15 mouse cellular contexts compared by ENCODE assay signal in the genomic region with DNA sequence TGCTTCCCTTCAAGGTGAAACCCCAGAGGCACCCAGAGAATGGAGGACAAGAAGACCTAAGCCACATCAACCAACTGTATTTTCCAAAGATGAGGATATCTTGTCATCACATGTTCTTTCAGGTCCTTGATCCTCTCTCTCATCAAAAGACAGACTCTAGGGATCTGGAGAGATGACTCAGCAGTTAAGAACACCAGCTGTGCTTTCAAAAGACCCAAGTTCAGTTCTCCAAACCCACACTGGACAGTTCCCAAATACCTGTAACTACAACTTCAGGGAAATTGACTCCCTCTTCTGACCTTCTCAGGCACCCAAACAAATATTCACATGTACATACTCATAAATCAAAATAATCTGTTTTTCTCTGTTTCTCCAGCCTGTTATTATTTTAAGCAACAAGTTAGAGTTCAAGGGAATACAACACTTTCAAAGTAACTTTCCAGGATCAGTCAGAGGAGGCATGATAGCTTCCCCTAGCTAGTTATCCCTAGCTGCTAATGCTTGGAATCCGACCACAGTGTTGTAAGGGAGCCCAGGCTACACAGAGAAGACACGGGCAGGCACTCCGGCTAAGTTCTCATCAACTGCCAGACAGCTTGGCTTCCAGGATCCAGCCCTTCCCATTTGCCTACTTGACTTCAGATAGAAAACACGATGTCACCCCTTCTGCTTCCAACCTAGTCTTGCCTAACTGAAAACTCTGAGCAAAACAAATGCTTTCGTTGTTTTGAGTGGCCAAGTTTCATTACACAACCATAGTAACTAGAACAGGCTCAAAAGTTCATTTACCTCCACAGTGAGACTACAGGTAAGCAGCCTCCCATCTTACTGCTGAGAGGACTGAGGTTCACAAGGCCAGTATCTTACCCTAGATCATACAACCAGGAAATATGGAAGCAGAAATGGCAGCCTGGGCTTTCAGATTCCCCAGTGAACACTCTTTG. TPM values are rescaled to one million over a fixed set of nuclear protein-coding genes. Genes with fewer than 3 reads are reported as not detected.
DNase-seq lines count a peak whose midpoint lies in the region; TF ChIP-seq lines count a peak whose summit lies in the region.
"Had no signal": no experiment of that assay in that cellular context is flagged by ENCODE, and none has a peak within 500 bp of the region (broad histone marks: within the 10 kb centered on the region; RNA-seq: fewer than 3 reads in every experiment).

No protein-coding gene starts in this region.

- H3K4me1 ChIP-seq in kidney, adult 2 months (ENCODE audit: control insufficient read depth, insufficient read depth, low read length), result peaks cover 9% of the 10 kb centered on the region
- H3K4me1 ChIP-seq: embryonic facial prominence, embryonic 10.5 days; neural tube, embryonic 12.5 days had no signal

- H3K4me3 ChIP-seq in kidney, adult 2 months (ENCODE audit: insufficient read depth, low read depth, low read length), result no peak overlapping the region
- H3K4me3 ChIP-seq: embryonic facial prominence, embryonic 10.5 days; erythroblast, embryonic 14.5 days; heart, embryonic 15.5 days; megakaryocyte, embryonic 14.5 days; neural tube, embryonic 12.5 days had no signal

- no peak overlapping the region for H3K27ac ChIP-seq in kidney, adult 2 months (ENCODE audit: insufficient read depth, low read depth, low read length)
- H3K27ac ChIP-seq: embryonic facial prominence, embryonic 10.5 days; heart, embryonic 15.5 days; hindbrain, embryonic 14.5 days; liver, embryonic 14.5 days; neural tube, embryonic 12.5 days had no signal

- no peak for TF ChIP-seq CTCF in kidney, adult 2 months (conservative IDR thresholded peaks at IDR 0.05; ENCODE audit: insufficient read depth, insufficient read length, low read depth, low read length)

- WGBS in kidney, adult 2 months, result 73% methylated on average over 5 of the region's 5 CpGs

- H3K27me3 ChIP-seq in kidney, adult 2 months (replicated peaks; ENCODE audit: control insufficient read depth, insufficient read depth, low read length), result no peaks in the 10 kb centered on the region
- H3K27me3 ChIP-seq: heart, embryonic 15.5 days; megakaryocyte, embryonic 14.5 days; neural tube, embryonic 12.5 days had no signal

- no peak for TF ChIP-seq POLR2A in kidney, adult 2 months (IDR thresholded peaks at IDR 0.05; ENCODE audit: low read depth, low read length)

- H3K36me3 ChIP-seq in kidney, adult 2 months (ENCODE audit: control insufficient read depth, insufficient read depth, low read length), result no peaks in the 10 kb centered on the region
- H3K36me3 ChIP-seq: embryonic facial prominence, embryonic 10.5 days; heart, embryonic 15.5 days; neural tube, embryonic 12.5 days had no signal

- DNase-seq in adrenal gland, adult 2 months, result peak; percentile 15
- no peak for DNase-seq in adrenal gland, adult 18-20 months (ENCODE audit: low spot score in 2 of 2)
- DNase-seq in kidney, adult 2 months, result peak; percentile 17
- no peak for DNase-seq in kidney, adult 18-20 months
- DNase-seq in 3T3-L1 (ENCODE audit: low read depth, low spot score), result peak; percentile 54
- DNase-seq in gastrocnemius, adult 8-10 months (ENCODE audit: low spot score in 2 of 2), result peak; percentile 48 to 72
- DNase-seq in thymus, postnatal 4 days, result no peak
- DNase-seq in ovary, postnatal 36 days (ENCODE audit: low spot score), result no peak

RNA-seq across cellular contexts. Expression of a gene that starts 28.4 kb away (rescaled TPM):
- under 1 TPM in 1 of 2 experiments, not detected in 1; 0.10 TPM for total RNA-seq in adrenal gland, adult 2 months (2021)
- polyA plus RNA-seq in adrenal gland, adult 2 months (2012; rRNA removed), result 0.17 and 0.39 TPM in 2 replicates
- total RNA-seq in adrenal gland, adult 18-20 months (2021), result under 1 TPM in 1 of 2 experiments, not detected in 1; 0.22 TPM
- polyA plus RNA-seq in kidney, adult 2 months (2012; rRNA removed), result 8.9 and 9.4 TPM in 2 replicates
- under 1 TPM in 3 of 4 experiments, not detected in 1; 0.29 to 0.38 (median 0.31) TPM for total RNA-seq in gastrocnemius, adult 8-10 months (2022)
- polyA plus RNA-seq: neural tube, embryonic 12.5 days had no signal

RNA-seq across cellular contexts. Expression of a gene that starts 32.2 kb away (rescaled TPM):
- 1 to 10 TPM; 2.0 to 4.2 TPM for total RNA-seq in adrenal gland, adult 2 months (2021)
- 5.2 and 7.6 TPM in 2 replicates for polyA plus RNA-seq in adrenal gland, adult 2 months (2012; rRNA removed)
- 1 to 10 TPM; 2.7 to 3.7 TPM for total RNA-seq in adrenal gland, adult 18-20 months (2021)
- polyA plus RNA-seq in kidney, adult 2 months (2012; rRNA removed), result 102 TPM in 2 replicates
- total RNA-seq in gastrocnemius, adult 8-10 months (2022), result 10 to 100 TPM; 32.1 to 69.6 (median 54.1) TPM

Comparison
In these comparisons a context has a peak if more than half of its experiments do, and no peak if none do; other contexts are left out.
1. DNase-seq: peak in adrenal gland, adult 2 months (single experiment), kidney, adult 2 months (single experiment), 3T3-L1 (single experiment) and gastrocnemius, adult 8-10 months (2 of 2); none in adrenal gland, adult 18-20 months (0 of 2), kidney, adult 18-20 months (single experiment), thymus, postnatal 4 days (single experiment) and ovary, postnatal 36 days (single experiment).
2. RNA of a gene that starts 32.2 kb away (total RNA-seq): 32.1 to 69.6 TPM in gastrocnemius, adult 8-10 months; 2.0 to 4.2 TPM in adrenal gland, adult 2 months and 2.7 to 3.7 TPM in adrenal gland, adult 18-20 months; every median in the first group is over 4 times any median in the second.